Mouse (Mus musculus) megakaryocyte, embryonic 14.5 days (primary cell): ENCODE results near the gene Tlk1.

Source experiments
- FLI1 ChIP-seq: IDR thresholded peaks from 2 replicates; pipeline ENCODE4 v1.6.1; 2012; ENCODE audit warnings: low read length, inconsistent platforms, mixed read lengths
- GATA1 ChIP-seq: IDR thresholded peaks from 3 replicates; pipeline ENCODE4 v1.6.1; 2012; ENCODE audit warnings: mixed read lengths, low read length, inconsistent platforms, borderline replicate concordance

GRCm38 (mm10) chr2:70823926-70824800 lies 1.4 kb downstream of the Tlk1 start:
- TF ChIP-seq GATA1 (no peak), FLI1 (no peak)
